Mouse (Mus musculus): ENCODE measurements around the gene Bmf. TPM values are rescaled to one million over a fixed set of nuclear protein-coding genes. Genes with fewer than 3 reads are reported as not detected.
A peak's percentile ranks its signal among the peaks of the same experiment; 100 is the strongest.

The Bmf gene
- total RNA-seq, 2 experiments from 2014 or later, result 3.4 to 4.7 TPM

GRCm38 (mm10) chr2:118512418-118513377, 36.8 kb downstream of the Bmf start:
- DNase-seq, result no peak

GRCm38 (mm10) chr2:118511779-118512417, 37.6 kb downstream of the Bmf start:
- no peak for DNase-seq

- DNase-seq, result peak; percentile 95
Observed at GRCm38 (mm10) chr2:118510447-118511310, 38.8 kb downstream of the Bmf start.

DNA sequence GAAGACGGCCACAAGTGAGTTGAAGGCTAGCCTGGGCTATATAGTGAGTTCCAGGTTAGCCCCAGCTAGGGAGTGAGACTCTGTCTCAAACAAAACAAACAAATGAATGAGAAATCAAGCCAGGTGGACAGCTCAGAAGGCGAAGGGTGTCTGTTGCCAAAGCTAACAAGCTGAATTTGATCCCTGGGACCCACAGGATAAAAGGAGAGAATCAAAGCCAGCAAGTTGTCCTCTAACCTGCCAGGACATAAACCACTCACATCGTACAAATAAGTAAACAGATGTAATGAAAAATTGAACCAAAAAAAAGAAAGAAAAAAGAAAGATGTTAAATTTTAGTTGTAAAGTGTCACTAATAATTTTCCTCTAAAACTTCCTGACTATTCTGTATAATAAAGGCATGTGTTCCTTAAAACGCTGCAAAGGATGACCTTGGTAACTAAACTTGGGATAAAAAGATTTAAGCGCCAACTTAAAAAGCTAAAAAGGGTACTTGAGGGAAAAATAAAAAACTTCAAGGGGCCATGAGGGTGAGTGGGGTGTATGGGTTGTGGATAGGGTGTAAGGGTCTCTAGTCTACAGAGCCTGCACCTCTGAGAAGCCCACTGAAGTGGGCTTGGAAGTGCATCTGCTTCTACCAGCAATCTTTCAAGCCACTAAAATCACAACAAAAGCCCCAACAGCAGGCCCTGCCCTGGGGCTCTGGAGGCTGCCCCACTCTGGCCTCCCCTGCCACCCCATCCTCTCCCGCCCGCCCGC, 39.6 kb downstream of the Bmf start:
- no peak for DNase-seq

DNA sequence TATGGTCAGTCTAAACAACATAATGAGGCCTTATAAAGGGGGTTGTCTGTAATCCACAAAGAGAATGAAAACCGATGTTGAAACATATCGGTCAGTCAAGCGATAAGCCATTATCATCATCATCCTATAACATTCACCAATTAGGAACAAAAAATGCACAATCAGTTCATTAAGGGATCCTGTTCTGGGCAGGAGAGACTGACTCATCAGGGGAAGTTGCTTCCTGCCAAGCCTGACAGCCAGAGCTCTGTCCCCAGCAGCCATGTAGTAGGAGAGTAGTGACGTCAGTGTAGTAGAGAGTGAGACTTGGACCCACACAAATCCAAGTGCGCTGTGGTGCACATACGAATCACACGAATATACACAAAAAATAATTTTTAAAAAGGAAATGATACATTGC, 42.4 kb downstream of the Bmf start:
- no peak for DNase-seq

- DNase-seq, result no peak
Observed at GRCm38 (mm10) chr2:118500191-118500590, 49.3 kb downstream of the Bmf start.

DNA sequence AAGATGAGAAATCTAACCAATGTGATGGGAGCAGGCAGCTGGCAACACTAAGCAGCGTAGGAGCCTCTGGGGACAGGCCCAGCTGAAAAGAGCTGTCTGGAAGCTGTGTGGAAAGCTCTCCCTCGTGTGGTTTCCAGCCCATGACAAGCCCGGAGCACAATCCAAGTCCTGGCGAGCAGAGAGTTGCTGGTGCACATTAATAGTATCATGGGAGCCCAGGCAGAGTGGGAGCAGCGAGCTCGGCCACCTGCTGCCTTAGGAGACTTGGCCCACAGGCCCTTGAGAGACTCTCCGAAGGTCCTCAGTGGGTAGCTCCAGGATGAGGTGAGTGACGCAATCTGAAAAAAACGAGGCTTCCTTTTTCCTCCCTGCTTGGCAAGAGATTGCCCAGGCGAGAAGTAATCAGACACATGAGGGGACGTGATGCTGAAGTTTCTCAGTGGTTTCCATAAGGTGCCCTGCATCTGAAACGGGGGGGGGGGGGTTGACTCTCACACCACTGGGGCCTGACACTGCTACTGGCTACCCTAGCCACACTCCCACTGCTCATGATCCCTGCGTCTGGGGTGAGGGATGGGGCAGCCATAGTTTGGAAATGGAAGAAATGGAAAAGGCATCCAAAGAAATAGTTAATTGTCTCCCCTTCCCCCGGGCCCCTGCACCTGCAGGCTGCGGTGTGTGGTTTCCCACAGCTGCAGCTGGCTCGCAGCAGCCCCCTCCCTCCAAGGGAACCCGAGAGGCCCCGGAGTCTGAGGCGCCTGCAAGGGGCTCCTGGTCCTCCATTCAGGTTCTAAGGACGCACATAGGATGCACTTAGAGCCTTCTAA, 50.1 kb downstream of the Bmf start:
- peak; percentile 75 for DNase-seq

- DNase-seq, result no peak
Observed at GRCm38 (mm10) chr2:118498476-118498875, 51.0 kb downstream of the Bmf start.

- DNase-seq, result no peak
Observed at GRCm38 (mm10) chr2:118497890-118498289, 51.6 kb downstream of the Bmf start.

DNA sequence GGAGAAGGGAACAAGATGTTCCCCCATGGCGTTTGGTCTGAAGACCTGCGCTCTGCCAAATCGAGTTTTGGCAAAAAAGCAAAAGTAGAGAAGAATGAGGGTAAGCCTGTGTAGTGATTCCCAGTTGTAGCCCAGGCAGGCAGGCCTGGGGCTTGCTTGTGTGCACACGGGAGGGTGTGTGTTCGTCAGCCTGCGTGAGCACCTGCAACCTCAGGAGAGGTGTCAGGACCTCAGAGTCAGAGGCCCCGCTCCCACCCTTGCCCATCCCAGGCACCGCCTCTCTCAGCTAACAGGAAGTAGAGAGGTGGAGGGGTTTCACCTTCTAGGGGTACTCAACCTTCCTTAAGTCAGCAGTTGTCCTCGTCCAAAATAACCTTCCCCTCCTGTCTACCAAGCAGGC, 54.5 kb downstream of the Bmf start:
- DNase-seq, result no peak

DNA sequence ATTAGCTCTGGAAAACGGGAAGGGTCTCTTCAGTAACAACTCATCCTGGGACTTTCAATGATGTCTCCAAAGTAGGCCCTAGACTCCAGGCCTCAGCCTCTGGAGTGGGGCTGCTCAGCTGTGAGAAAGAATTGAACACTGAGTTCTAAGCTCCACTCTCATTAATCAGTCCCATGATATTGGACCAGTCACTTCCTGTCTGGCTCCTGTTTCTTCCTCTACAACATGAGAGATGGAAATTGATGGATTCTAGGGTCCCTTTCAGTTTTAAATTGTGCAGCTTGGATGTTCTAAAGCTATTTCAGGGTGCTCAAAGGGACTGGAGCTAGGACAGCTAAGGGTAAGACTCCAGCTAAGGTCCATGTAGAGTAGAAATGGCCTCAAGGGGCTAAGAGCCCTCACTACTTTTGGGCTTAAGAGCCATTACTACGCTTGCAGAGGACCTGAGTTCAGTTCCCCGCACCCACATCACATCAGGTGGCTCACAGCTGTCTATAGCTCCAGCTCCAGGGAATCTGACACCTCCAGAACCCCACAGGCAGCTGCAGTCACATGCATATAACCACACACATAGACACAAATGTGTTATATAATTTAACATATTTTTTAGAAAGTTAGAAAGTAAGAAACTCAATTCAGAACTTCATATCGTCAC, 57.6 kb downstream of the Bmf start:
- no peak for DNase-seq

DNA sequence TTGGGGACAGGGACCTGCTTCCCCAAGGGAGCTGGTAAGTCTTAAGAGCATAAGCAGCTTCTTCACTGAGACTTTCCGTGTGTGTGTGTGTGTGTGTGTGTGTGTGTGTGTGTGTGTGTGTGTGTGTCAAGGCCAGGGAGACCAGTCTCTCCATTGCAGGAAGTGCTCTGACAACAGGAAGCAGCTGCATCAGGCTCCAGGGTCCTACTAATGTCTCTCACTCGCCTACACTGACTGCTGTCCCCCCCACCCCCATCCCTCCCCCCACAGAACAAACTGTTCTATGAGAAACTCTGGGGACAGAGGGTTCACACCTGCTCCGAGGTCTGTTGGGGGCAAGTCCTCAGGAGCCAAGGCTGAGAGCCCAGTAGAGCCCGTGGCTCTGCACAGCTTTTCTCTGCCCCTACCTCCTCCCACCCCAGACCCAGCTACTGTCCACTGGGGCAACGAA, 58.2 kb downstream of the Bmf start:
- peak; percentile 56 for DNase-seq

GRCm38 (mm10) chr2:118490241-118491091, 59.0 kb downstream of the Bmf start:
- peak; percentile 76 for DNase-seq

GRCm38 (mm10) chr2:118487806-118488205, 61.7 kb downstream of the Bmf start:
- DNase-seq, result no peak

DNA sequence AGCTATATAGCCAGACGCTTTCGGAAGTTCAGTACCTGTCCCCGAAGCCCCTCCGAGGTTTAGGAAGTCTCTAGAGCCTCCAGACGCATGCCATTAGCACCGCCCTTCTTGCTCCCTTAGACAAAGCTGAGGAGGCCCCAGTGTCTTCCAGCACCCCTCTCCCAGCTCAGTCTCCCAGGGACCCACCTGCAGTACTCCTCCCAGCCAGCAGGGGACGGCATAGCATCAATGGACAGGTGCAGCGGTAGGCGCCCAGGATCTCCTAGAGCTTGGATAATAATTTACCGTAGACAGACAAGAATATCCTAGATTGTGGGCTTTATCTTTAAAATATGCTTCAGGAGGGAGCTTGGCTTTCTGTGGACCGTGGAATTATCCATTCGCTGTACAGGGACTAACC, 62.6 kb downstream of the Bmf start:
- peak; percentile 55 for DNase-seq

DNA sequence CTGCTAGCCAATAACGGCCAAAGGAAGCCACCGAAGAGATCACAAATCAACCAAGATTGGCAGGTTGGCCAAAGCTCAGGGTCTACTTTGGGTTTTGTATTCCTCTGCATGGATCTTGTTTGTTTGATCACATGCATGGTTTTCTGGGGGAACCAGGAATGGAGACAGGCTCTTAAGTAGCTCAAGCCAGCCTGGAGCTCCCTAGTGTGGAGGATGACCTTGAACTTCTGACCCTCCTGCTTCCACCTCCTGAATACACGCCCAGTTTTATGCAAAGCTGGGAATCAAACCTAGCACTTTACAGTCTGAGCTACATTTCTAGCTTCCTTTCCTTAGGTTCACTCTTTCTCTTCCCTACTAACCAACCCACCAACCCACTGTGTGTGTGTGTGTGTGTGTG, 64.1 kb downstream of the Bmf start:
- no peak for DNase-seq

DNA sequence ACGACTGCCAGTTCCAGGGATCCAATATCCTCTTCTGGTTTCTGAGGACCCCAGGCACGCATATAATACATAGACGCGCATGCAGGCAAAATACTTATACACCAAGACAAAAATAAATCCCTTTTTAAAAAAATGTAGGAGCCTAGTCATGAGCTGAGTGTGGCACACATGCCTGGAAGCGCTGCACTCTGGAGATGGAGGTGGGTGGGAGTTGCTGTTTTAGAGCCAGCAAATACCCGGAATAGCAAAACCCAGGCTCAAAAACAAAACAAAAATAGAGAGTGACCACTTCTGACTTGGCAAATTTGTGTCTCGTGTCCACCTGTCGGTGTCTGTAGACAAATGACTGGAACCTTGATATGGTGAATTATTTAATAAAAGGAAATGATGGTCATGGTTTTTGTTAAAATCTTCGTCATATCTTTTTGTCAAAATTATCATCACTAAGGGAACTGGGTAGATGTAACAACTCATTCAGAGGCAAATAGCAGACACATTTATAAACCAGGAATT, 65.0 kb downstream of the Bmf start:
- DNase-seq, result no peak

DNA sequence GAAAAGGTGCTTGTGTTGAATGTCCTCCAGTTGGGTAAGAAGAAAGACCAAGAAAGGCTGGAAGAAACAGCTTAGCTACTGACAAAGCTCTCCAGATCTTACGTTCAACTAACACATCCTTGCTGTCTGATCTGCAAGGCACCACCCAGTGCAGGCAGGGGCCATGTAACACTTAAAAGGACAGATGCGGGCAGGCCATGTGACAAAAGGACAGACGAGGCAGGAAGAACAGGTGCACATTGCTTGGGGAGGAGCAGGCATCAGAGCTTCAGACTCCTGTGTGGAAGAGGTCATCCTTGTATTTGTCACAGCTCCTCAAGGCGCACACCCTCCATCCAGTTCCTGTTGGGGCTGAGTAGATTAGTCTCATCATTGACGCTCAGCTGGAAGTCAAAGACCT, 66.5 kb downstream of the Bmf start:
- no peak for DNase-seq

DNA sequence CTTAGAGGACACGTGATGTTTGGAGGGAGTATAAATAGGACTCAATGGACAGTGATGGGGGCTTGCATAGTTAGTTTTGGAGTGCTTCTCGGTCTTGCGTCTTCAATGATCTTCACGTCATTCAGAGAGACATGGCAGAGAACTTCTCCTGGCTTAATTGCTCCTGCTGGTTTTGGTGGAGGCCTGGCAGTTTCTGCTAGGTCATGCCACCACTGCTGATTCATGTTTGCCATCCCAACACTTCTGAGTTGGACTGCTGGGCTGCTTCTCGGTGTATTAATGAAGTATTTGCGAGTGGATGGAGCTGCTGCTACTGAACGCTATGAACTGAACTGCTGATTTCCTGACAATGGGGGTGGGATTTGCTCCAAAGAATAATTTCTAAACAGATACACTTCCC, 68.6 kb downstream of the Bmf start:
- DNase-seq, result no peak

All from gastrocnemius, postnatal 25 days (tissue).